Mouse (Mus musculus) left cerebral cortex, adult 9 months (tissue): ENCODE measurements around the gene Zhx3.

Experiments
- DNase-seq, 2 experiments: peaks; one replicate each; pipeline ENCODE4 v3.0.0; 2022; ENCODE audit warnings: low spot score in 2 of 2

Zhx3 gene

GRCm38 (mm10) chr2:160760433-160761184 lies 112.2 kb downstream of the Zhx3 start:
- DNase-seq: peak in 1 of 2 experiments; percentile 69

- DNase-seq: no peak
Measured at GRCm38 (mm10) chr2:160756583-160757203, 116.1 kb downstream of the Zhx3 start.

GRCm38 (mm10) chr2:160747075-160747474 lies 125.7 kb downstream of the Zhx3 start:
- no peak for DNase-seq

- no peak for DNase-seq
Measured at GRCm38 (mm10) chr2:160746637-160747036, 126.2 kb downstream of the Zhx3 start.

GRCm38 (mm10) chr2:160745497-160745896 lies 127.3 kb downstream of the Zhx3 start:
- no peak for DNase-seq

- DNase-seq: no peak
Measured at GRCm38 (mm10) chr2:160744823-160745210, 128.0 kb downstream of the Zhx3 start.

GRCm38 (mm10) chr2:160744040-160744822 lies 128.6 kb downstream of the Zhx3 start:
- peak in 1 of 2 experiments; percentile 56 for DNase-seq

- no peak for DNase-seq
Measured at GRCm38 (mm10) chr2:160742161-160742609, 130.6 kb downstream of the Zhx3 start.

GRCm38 (mm10) chr2:160741580-160741979 lies 131.2 kb downstream of the Zhx3 start:
- DNase-seq: no peak

GRCm38 (mm10) chr2:160740521-160741156 lies 132.2 kb downstream of the Zhx3 start:
- no peak for DNase-seq

- DNase-seq: no peak
Measured at GRCm38 (mm10) chr2:160739647-160740356, 133.0 kb downstream of the Zhx3 start.

GRCm38 (mm10) chr2:160738354-160738753 lies 134.4 kb downstream of the Zhx3 start:
- no peak for DNase-seq

GRCm38 (mm10) chr2:160736466-160736865 lies 136.3 kb downstream of the Zhx3 start:
- no peak for DNase-seq

GRCm38 (mm10) chr2:160735706-160736310 lies 137.0 kb downstream of the Zhx3 start:
- DNase-seq: no peak

- no peak for DNase-seq
Measured at GRCm38 (mm10) chr2:160734331-160734730, 138.5 kb downstream of the Zhx3 start.

GRCm38 (mm10) chr2:160733131-160733531 lies 139.7 kb downstream of the Zhx3 start:
- DNase-seq: no peak

GRCm38 (mm10) chr2:160732420-160732995 lies 140.3 kb downstream of the Zhx3 start:
- no peak for DNase-seq

GRCm38 (mm10) chr2:160731839-160732261 lies 140.9 kb downstream of the Zhx3 start:
- DNase-seq: peak; percentile 44 to 51

- DNase-seq: peak; percentile 82 to 93
Measured at GRCm38 (mm10) chr2:160731117-160731838, 141.5 kb downstream of the Zhx3 start, which contains the start of gene Plcg1. Gene Plcg1, plus strand, starts transcription at chr2:160731300.

GRCm38 (mm10) chr2:160730797-160731116 lies 142.0 kb downstream of the Zhx3 start:
- DNase-seq: no peak
